ENCODE assay signal across 14 mouse cellular contexts in the genomic region with DNA sequence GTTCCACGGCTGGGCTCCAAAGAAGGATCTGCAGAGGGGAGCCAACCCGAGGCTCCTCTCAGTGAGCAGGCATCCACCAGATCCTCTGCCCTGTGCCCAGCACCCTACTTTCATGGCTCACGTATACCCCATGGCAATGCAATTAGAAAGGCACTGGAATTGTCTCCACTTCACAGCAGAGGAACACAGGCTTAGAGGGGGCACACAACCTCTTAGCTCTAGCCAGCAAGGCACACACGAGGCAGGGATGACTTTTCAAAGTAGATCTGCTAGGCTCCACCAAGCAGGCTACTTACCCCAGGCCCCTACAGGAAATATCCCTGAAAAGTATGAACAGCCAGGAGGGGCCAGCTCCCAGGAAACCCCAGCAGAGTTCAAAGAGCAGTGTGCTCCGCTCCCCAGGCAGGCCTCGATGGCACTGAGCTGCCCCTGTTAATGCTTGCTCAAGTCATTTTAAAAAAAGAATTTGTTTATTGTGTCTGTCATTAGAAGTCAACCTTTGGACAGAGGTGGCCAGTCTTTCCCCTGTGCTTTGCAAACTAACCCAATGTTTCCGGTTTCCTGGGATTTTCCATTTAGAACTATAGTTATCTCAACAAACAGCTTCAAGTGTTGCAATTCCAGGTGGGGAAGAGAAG.
A peak's percentile ranks its signal among the peaks of the same experiment; 100 is the strongest.
DNase-seq lines count a peak whose midpoint lies in the region; ATAC-seq and TF ChIP-seq lines count a peak whose summit lies in the region.
"Had no signal": no experiment of that assay in that cellular context is flagged by ENCODE, and none has a peak within 500 bp of the region (broad histone marks: within the 10 kb centered on the region; RNA-seq: fewer than 3 reads in every experiment).

No protein-coding gene starts in this region.

- H3K9ac ChIP-seq in heart, embryonic 13.5 days, result peak overlapping the region; percentile 29; the same call in 1 of the 2 replicates
- H3K9ac ChIP-seq in midbrain, embryonic 16.5 days (ENCODE audit: low read depth, low read length), result no peak overlapping the region
- H3K9ac ChIP-seq in kidney, postnatal 0 days (ENCODE audit: low read depth, low read length), result 0 out of 2 replicates have a peak overlapping the region, but pooled peaks have one; percentile 9

- H3K4me1 ChIP-seq in heart, embryonic 13.5 days, result peaks cover 99% of the 10 kb centered on the region
- H3K4me1 ChIP-seq in midbrain, embryonic 10.5 days, result peaks cover 24% of the 10 kb centered on the region
- H3K4me1 ChIP-seq in midbrain, embryonic 16.5 days (ENCODE audit: control insufficient read depth, insufficient read depth, low read length), result no peaks in the 10 kb centered on the region; the same call in 1 of the 2 replicates
- peaks cover 36% of the 10 kb centered on the region for H3K4me1 ChIP-seq in kidney, postnatal 0 days (replicated peaks; ENCODE audit: insufficient read depth, low read length)
- H3K4me1 ChIP-seq in small intestine, adult 2 months (ENCODE audit: control insufficient read depth, insufficient read depth, insufficient read length, low read length), result peaks cover 4% of the 10 kb centered on the region

- H3K36me3 ChIP-seq in heart, embryonic 13.5 days, result peaks cover 79% of the 10 kb centered on the region
- H3K36me3 ChIP-seq in midbrain, embryonic 10.5 days, result peaks cover 50% of the 10 kb centered on the region
- H3K36me3 ChIP-seq in midbrain, embryonic 16.5 days (ENCODE audit: control insufficient read depth, insufficient read depth, low read length), result no peaks in the 10 kb centered on the region
- peaks cover 5% of the 10 kb centered on the region; the same call in 1 of the 2 replicates for H3K36me3 ChIP-seq in kidney, postnatal 0 days (ENCODE audit: insufficient read depth, low read length)
- H3K36me3 ChIP-seq in small intestine, adult 2 months (ENCODE audit: control insufficient read depth, insufficient read depth, low read length), result no peaks in the 10 kb centered on the region

- no peak for DNase-seq in heart, adult 9 months (ENCODE audit: low spot score in 2 of 2)
- DNase-seq in midbrain, embryonic 10.5 days (ENCODE audit: low spot score), result no peak
- peak; percentile 31 for DNase-seq in kidney, postnatal 0 days (ENCODE audit: low spot score)
- no peak for DNase-seq in right cerebral cortex, adult 18-20 months
- no peak for DNase-seq in layer of hippocampus, adult 9-11 months
- DNase-seq: adrenal gland, postnatal 14 days; cerebellum, adult 18-20 months; gastrocnemius, postnatal 25 days; lung, postnatal 10 days; thymus, postnatal 4 days had no signal

- TF ChIP-seq CTCF in kidney, postnatal 0 days (IDR thresholded peaks at IDR 0.05; ENCODE audit: low read depth), result no peak
- no peak for TF ChIP-seq CTCF in small intestine, adult 2 months (IDR thresholded peaks at IDR 0.05; ENCODE audit: extremely low read depth, insufficient read length, insufficient replicate concordance, low read depth, low read length)

- TF ChIP-seq POLR2A in small intestine, adult 2 months (IDR thresholded peaks at IDR 0.05; ENCODE audit: low read depth, low read length), result no peak

- H3K27ac ChIP-seq in heart, embryonic 13.5 days (replicated peaks), result peak overlapping the region; percentile 45; the same call in 1 of the 2 replicates
- H3K27ac ChIP-seq in midbrain, embryonic 10.5 days (replicated peaks), result peak overlapping the region; percentile 33; the same call in 1 of the 2 replicates
- H3K27ac ChIP-seq in midbrain, embryonic 16.5 days (ENCODE audit: low read length), result no peak overlapping the region
- H3K27ac ChIP-seq in kidney, postnatal 0 days, result peak overlapping the region; percentile 77
- H3K27ac ChIP-seq in small intestine, adult 2 months (ENCODE audit: insufficient read depth, low read depth, low read length), result peak overlapping the region; percentile 15; the same call in 1 of the 2 replicates

- WGBS in heart, embryonic 13.5 days, result 59% methylated on average over 7 of the region's 7 CpGs
- WGBS in midbrain, embryonic 10.5 days, result 78% methylated on average over 7 of the region's 7 CpGs
- 73% methylated on average over 7 of the region's 7 CpGs for WGBS in midbrain, embryonic 16.5 days
- WGBS in kidney, postnatal 0 days, result 44% methylated on average over 7 of the region's 7 CpGs
- 29% methylated on average over 7 of the region's 7 CpGs for WGBS in small intestine, adult 2 months

- no peaks in the 10 kb centered on the region for H3K9me3 ChIP-seq in heart, embryonic 13.5 days
- H3K9me3 ChIP-seq in midbrain, embryonic 10.5 days (replicated peaks), result peaks cover 9% of the 10 kb centered on the region
- no peaks in the 10 kb centered on the region for H3K9me3 ChIP-seq in midbrain, embryonic 16.5 days (replicated peaks; ENCODE audit: control insufficient read depth, low read length, poor library complexity, severe bottlenecking)
- no peaks in the 10 kb centered on the region for H3K9me3 ChIP-seq in kidney, postnatal 0 days (replicated peaks; ENCODE audit: low read length)

- no peak overlapping the region for H3K4me2 ChIP-seq in heart, embryonic 13.5 days
- H3K4me2 ChIP-seq in midbrain, embryonic 16.5 days (ENCODE audit: low read length), result no peak overlapping the region
- H3K4me2 ChIP-seq in kidney, postnatal 0 days (ENCODE audit: low read length), result 0 out of 2 replicates have a peak overlapping the region, but pooled peaks have one; percentile 7

- no peak for ATAC-seq in heart, embryonic 13.5 days (ENCODE audit: extremely low read depth, insufficient number of reproducible peaks, low FRiP score, low TSS enrichment)
- no peak for ATAC-seq in midbrain, embryonic 16.5 days
- ATAC-seq in kidney, postnatal 0 days (replicated peaks; ENCODE audit: low FRiP score, low read depth), result peak; percentile 50
- ATAC-seq: Patski had no signal

- H3K4me3 ChIP-seq in heart, embryonic 13.5 days, result no peak overlapping the region
- no peak overlapping the region for H3K4me3 ChIP-seq in midbrain, embryonic 10.5 days
- H3K4me3 ChIP-seq in midbrain, embryonic 16.5 days (ENCODE audit: low read depth, low read length), result no peak overlapping the region
- no peak overlapping the region for H3K4me3 ChIP-seq in kidney, postnatal 0 days (replicated peaks; ENCODE audit: low read depth, low read length)
- no peak overlapping the region for H3K4me3 ChIP-seq in small intestine, adult 2 months (ENCODE audit: low read depth, low read length)

- no peaks in the 10 kb centered on the region for H3K27me3 ChIP-seq in heart, embryonic 13.5 days (replicated peaks)
- no peaks in the 10 kb centered on the region for H3K27me3 ChIP-seq in midbrain, embryonic 10.5 days (ENCODE audit: low read depth, poor library complexity, severe bottlenecking)
- no peaks in the 10 kb centered on the region for H3K27me3 ChIP-seq in midbrain, embryonic 16.5 days (ENCODE audit: control insufficient read depth, insufficient read depth, low read depth, low read length)
- H3K27me3 ChIP-seq in kidney, postnatal 0 days (ENCODE audit: insufficient read depth, low read length), result no peaks in the 10 kb centered on the region
- H3K27me3 ChIP-seq in small intestine, adult 2 months (ENCODE audit: control insufficient read depth, insufficient read depth, low read length), result no peaks in the 10 kb centered on the region
- H3K27me3 ChIP-seq: Patski had no signal
